Mouse (Mus musculus): ENCODE results near the gene Gng4.
"Not testable (repeated sequence)": the region's sequence is repeated elsewhere in the genome, so short reads cannot be mapped to it uniquely, and the experiment has no call there.

Gene Gng4

GRCm38 (mm10) chr13:13783894-13784419 is at the start of gene Gng4:
Gng4 (plus strand) TSS chr13:13784059.
- DNase-seq (ENCODE audit: low spot score), result peak; percentile 59

- no peak for DNase-seq (ENCODE audit: low spot score)
Measured at GRCm38 (mm10) chr13:13739232-13739631, 44.6 kb upstream of the Gng4 start.

- DNase-seq (ENCODE audit: low spot score), result no peak
Measured at GRCm38 (mm10) chr13:13745911-13746310, 37.9 kb upstream of the Gng4 start.

- peak; percentile 30 for DNase-seq (ENCODE audit: low spot score)
Measured at GRCm38 (mm10) chr13:13775778-13776494, 7.9 kb upstream of the Gng4 start.

- no peak for DNase-seq (ENCODE audit: low spot score)
Measured at GRCm38 (mm10) chr13:13777052-13777451, 6.8 kb upstream of the Gng4 start.

GRCm38 (mm10) chr13:13777696-13778095 is 6.2 kb upstream of the Gng4 start:
- DNase-seq (ENCODE audit: low spot score), result no peak

- DNase-seq (ENCODE audit: low spot score), result no peak
Measured at GRCm38 (mm10) chr13:13778837-13779458, 4.9 kb upstream of the Gng4 start.

GRCm38 (mm10) chr13:13780271-13780670 is 3.6 kb upstream of the Gng4 start:
- no peak for DNase-seq (ENCODE audit: low spot score)

GRCm38 (mm10) chr13:13781026-13781425 is 2.8 kb upstream of the Gng4 start:
- DNase-seq (ENCODE audit: low spot score), result no peak

- no peak for DNase-seq (ENCODE audit: low spot score)
Measured at GRCm38 (mm10) chr13:13783296-13783695, 563 bp upstream of the Gng4 start.

GRCm38 (mm10) chr13:13784420-13784936 is 619 bp downstream of the Gng4 start:
- no peak for DNase-seq (ENCODE audit: low spot score)

- peak; percentile 76 for DNase-seq (ENCODE audit: low spot score)
Measured at GRCm38 (mm10) chr13:13784981-13785783, 1.3 kb downstream of the Gng4 start.

GRCm38 (mm10) chr13:13786971-13787370 is 3.1 kb downstream of the Gng4 start:
- DNase-seq (ENCODE audit: low spot score), result no peak

GRCm38 (mm10) chr13:13788070-13788469 is 4.2 kb downstream of the Gng4 start:
- DNase-seq (ENCODE audit: low spot score), result no peak

- DNase-seq (ENCODE audit: low spot score), result no peak
Measured at GRCm38 (mm10) chr13:13791981-13792380, 8.1 kb downstream of the Gng4 start.

- no peak for DNase-seq (ENCODE audit: low spot score)
Measured at GRCm38 (mm10) chr13:13795166-13795832, 11.4 kb downstream of the Gng4 start.

- DNase-seq (ENCODE audit: low spot score), result no peak
Measured at GRCm38 (mm10) chr13:13796082-13796481, 12.2 kb downstream of the Gng4 start.

GRCm38 (mm10) chr13:13797816-13798215 is 14.0 kb downstream of the Gng4 start:
- DNase-seq (ENCODE audit: low spot score), result not testable (repeated sequence)

GRCm38 (mm10) chr13:13798775-13799174 is 14.9 kb downstream of the Gng4 start:
- no peak for DNase-seq (ENCODE audit: low spot score)

- no peak for DNase-seq (ENCODE audit: low spot score)
Measured at GRCm38 (mm10) chr13:13808337-13809132, 24.7 kb downstream of the Gng4 start.

- DNase-seq (ENCODE audit: low spot score), result no peak
Measured at GRCm38 (mm10) chr13:13810885-13811284, 27.0 kb downstream of the Gng4 start.

All from embryo, embryonic 10 days (tissue).